Mouse (Mus musculus) myocyte (in vitro differentiated cells): Measurements from ENCODE around the gene Aatf.

Experiments used
- E2F4 ChIP-seq: IDR thresholded peaks from one replicate; pipeline ENCODE4 v1.6.1; 2011; ENCODE audit warnings: mild to moderate bottlenecking, control low read depth, moderate library complexity; ENCODE audit not compliant: insufficient read depth
- MAX ChIP-seq: IDR thresholded peaks from one replicate; pipeline ENCODE4 v1.6.1; 2011; ENCODE audit warnings: low read depth, mild to moderate bottlenecking, control low read depth
- MYOG ChIP-seq, 3 experiments: IDR thresholded peaks; one replicate each; pipeline ENCODE4 v1.6.1; 2011; ENCODE audit warnings: control low read depth in 2 of 3, low read depth in 2 of 3, mild to moderate bottlenecking in 2 of 3; ENCODE audit not compliant: insufficient read length in 2 of 3, control insufficient read depth in 1 of 3, insufficient read depth in 1 of 3
- POLR2A ChIP-seq: IDR thresholded peaks from one replicate; pipeline ENCODE4 v1.6.1; 2011; ENCODE audit warnings: low read depth, mild to moderate bottlenecking, control low read depth, moderate library complexity; ENCODE audit not compliant: insufficient read length
- POLR2AphosphoS2 ChIP-seq: IDR thresholded peaks from one replicate; pipeline ENCODE4 v1.6.1; 2011; ENCODE audit warnings: low read depth, control low read depth; ENCODE audit not compliant: insufficient read length
- REST ChIP-seq: IDR thresholded peaks from one replicate; pipeline ENCODE4 v1.6.1; 2011; ENCODE audit warnings: mild to moderate bottlenecking, control low read depth, moderate library complexity; ENCODE audit not compliant: insufficient read depth, insufficient read length
- SRF ChIP-seq: IDR thresholded peaks from one replicate; pipeline ENCODE4 v1.6.1; 2011; ENCODE audit warnings: low read depth; ENCODE audit not compliant: control insufficient read depth, insufficient read length
- USF1 ChIP-seq: IDR thresholded peaks from one replicate; pipeline ENCODE4 v1.6.1; 2011; ENCODE audit warnings: low read depth, mild to moderate bottlenecking, control low read depth, moderate library complexity

GRCm38 (mm10) chr11:84373122-84373521 lies 140.2 kb downstream of the Aatf start:
- TF ChIP-seq MYOG (IDR thresholded peaks at IDR 0.05; ENCODE audit: control insufficient read depth in 1 of 3, insufficient read depth in 1 of 3, insufficient read length in 2 of 3, low read depth in 2 of 3) (no peak), MAX (no peak), REST (no peak), USF1 (no peak), E2F4 (no peak), SRF (no peak), POLR2A (no peak), POLR2AphosphoS2 (no peak)
